Mouse (Mus musculus) neural tube, embryonic 11.5 days (tissue): ENCODE measurements around the gene Cdh4. TPM values are rescaled to one million over a fixed set of nuclear protein-coding genes. Genes with fewer than 3 reads are reported as not detected.

Source experiments
- ATAC-seq: fragments of 200-750 bp; cut with Nextera tagmentation; 2 replicates; pipeline ENCODE4 v1.8.0; 2017; ENCODE audit warnings: moderate number of reproducible peaks, mild to moderate bottlenecking, moderate TSS enrichment, moderate library complexity; ENCODE audit not compliant: insufficient read depth, low FRiP score, low TSS enrichment
- DNase-seq: peaks from one replicate; pipeline ENCODE4 v3.0.0-alpha.2; 2015; ENCODE audit warnings: low spot score
- H3K27ac ChIP-seq: fragments of 300-500 bp; sonication (generic); 2 replicates; pipeline ENCODE4 v1.5.1; 2014; ENCODE audit warnings: low read depth, mild to moderate bottlenecking, low read length
- H3K27me3 ChIP-seq: fragments of 300-500 bp; sonication (generic); 2 replicates; pipeline ENCODE4 v1.6.1; 2014; ENCODE audit warnings: mild to moderate bottlenecking, low read length, mixed read lengths; ENCODE audit not compliant: control insufficient read depth, insufficient read depth
- H3K36me3 ChIP-seq: fragments of 300-500 bp; sonication (generic); 2 replicates; pipeline ENCODE4 v1.6.1; 2014; ENCODE audit warnings: mild to moderate bottlenecking, low read length, moderate library complexity, mixed read lengths; ENCODE audit not compliant: control insufficient read depth, insufficient read depth
- H3K4me1 ChIP-seq: fragments of 300-500 bp; sonication (generic); 2 replicates; pipeline ENCODE4 v1.6.1; 2014; ENCODE audit warnings: low read length, mixed read lengths; ENCODE audit not compliant: control insufficient read depth, insufficient read depth
- H3K4me2 ChIP-seq: fragments of 300-500 bp; sonication (generic); 2 replicates; pipeline ENCODE4 v1.6.1; 2014; ENCODE audit warnings: low read depth, mild to moderate bottlenecking, moderate library complexity
- H3K4me3 ChIP-seq: fragments of 300-500 bp; sonication (generic); 2 replicates; pipeline ENCODE4 v1.5.1; 2014; ENCODE audit warnings: low read depth, low read length
- H3K9ac ChIP-seq: fragments of 300-500 bp; sonication (generic); 2 replicates; pipeline ENCODE4 v1.6.1; 2014; ENCODE audit warnings: mild to moderate bottlenecking, low read length
- H3K9me3 ChIP-seq: fragments of 300-500 bp; sonication (generic); 2 replicates; pipeline ENCODE4 v1.6.1; 2016; ENCODE audit warnings: low read length; ENCODE audit not compliant: control insufficient read depth
- WGBS: fragments of 180-500 bp; shearing (Covaris S2); extraction: QIAGEN DNeasy Blood & Tissue Kit; methylation state at CpG from one replicate; pipeline ENCODE4 v1.1.7; 2014; 5-methylcytosine and 5-hydroxymethylcytosine counted together
- polyA plus RNA-seq: library from polyadenylated mRNA; unstranded; fragments of >200 nt; fragmentation: Nextera tagmentation; extraction: Ambion mirVana; gene quantifications from 2 replicates; pipeline ENCODE4 v1.2.1, GENCODE M21; 2014

Gene Cdh4
- polyA plus RNA-seq, 1 experiment from 2014 or later, result 9.4 TPM

DNA sequence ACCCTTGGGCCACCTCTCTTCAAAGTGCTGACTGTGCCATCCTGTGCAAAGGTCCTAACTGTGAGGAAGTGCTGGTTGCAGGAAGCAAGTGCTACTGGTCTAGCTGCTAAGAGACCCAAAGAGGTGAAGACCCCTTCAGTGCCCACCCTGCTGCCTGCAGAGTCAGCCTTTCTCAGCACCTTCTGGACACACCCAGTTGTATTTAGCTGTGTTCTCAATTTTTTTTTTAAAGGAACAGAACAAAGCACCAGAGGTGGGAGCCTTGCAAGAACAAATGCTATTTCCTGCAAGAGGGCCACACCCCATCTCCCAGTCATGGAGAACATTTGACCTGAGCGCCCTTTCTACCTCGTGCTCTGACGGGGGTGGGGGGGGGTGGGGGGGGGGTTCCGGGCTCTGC, 138.2 kb downstream of the Cdh4 start:
- H3K9ac ChIP-seq, result no peak overlapping the region
- ATAC-seq, result no peak

DNA sequence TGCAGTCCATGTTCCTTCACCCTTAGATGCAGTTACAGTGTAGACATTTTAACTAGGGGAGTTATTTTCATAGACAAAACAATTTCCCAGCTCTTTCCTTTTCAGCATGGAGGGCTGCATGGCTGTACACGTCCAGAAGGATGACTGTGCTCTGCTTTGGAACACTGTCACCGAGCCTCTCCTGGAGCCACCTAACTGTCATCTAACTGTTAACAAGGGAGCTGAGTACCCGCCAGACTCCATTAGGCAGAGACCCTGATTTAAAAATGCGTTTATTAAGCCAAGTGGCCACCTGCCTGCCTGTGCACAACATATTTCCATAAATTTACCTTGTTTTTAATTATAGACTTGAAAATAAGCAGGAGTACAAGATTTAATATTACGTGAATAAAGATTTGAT, 138.8 kb downstream of the Cdh4 start:
- H3K4me3 ChIP-seq, result no peak overlapping the region
- WGBS, result 80% methylated on average over 5 of the region's 5 CpGs
- no peak for DNase-seq

More for the DNA sequence above, 138.2 kb downstream of the Cdh4 start:
- 70% methylated on average over 4 of the region's 4 CpGs for WGBS
- no peak overlapping the region for H3K4me2 ChIP-seq
- H3K4me3 ChIP-seq, result no peak overlapping the region
- H3K27me3 ChIP-seq, result no peaks in the 10 kb centered on the region
- H3K36me3 ChIP-seq, result no peaks in the 10 kb centered on the region
- DNase-seq, result no peak
- no peaks in the 10 kb centered on the region for H3K9me3 ChIP-seq
- H3K27ac ChIP-seq, result no peak overlapping the region
- no peaks in the 10 kb centered on the region for H3K4me1 ChIP-seq

DNA sequence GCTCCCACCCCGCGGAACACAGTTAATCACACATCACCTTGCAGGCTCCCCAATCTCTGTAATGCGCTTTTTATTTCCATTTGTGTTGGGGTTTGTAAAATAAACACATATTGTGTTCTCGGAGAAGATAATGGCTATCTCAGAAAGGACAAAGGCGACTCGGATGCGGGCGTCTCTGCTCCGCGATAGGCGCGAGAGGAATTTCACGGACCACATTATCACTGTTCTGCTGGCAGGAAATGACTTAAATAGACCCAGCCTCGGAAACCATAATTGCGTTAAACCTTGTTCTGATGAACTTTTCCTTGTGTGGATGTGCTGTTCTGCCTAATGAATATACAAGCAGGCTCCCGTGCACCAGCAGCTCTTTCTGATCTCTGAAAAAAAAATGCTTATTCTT, 140.7 kb downstream of the Cdh4 start:
- Histone ChIP-seq H3K36me3 (no peaks in the 10 kb centered on the region), H3K27ac (no peak overlapping the region), H3K4me1 (no peaks in the 10 kb centered on the region), H3K4me3 (no peak overlapping the region), H3K9ac (no peak overlapping the region), H3K4me2 (no peak overlapping the region), H3K27me3 (no peaks in the 10 kb centered on the region), H3K9me3 (no peaks in the 10 kb centered on the region)
- 74% methylated on average over 16 of the region's 16 CpGs for WGBS
- no peak for ATAC-seq
- no peak for DNase-seq

More for the DNA sequence above, 138.8 kb downstream of the Cdh4 start:
- Histone ChIP-seq H3K9me3 (no peaks in the 10 kb centered on the region), H3K27me3 (no peaks in the 10 kb centered on the region), H3K9ac (no peak overlapping the region), H3K36me3 (no peaks in the 10 kb centered on the region), H3K27ac (no peak overlapping the region), H3K4me2 (no peak overlapping the region), H3K4me1 (no peaks in the 10 kb centered on the region)
- ATAC-seq, result no peak

DNA sequence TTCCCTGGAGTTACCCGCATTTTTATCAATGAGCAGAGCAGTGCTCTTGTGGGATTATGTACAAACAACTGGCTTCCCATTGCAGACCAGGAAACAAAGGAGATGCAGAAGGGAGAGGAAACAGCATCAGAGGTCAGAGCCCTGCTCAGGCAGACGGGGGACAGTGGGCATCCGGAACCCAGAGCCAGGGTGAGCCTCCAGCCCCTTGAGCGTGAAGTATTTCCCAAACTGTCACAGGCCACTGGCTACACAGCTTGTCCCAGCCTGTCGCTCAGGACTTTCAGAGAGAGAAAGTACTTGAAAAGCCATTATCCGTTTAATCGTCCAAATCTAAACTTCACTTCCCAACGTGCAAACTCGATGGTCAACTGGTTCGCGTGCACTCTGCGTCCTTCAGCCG, 142.4 kb downstream of the Cdh4 start:
- H3K4me2 ChIP-seq, result no peak overlapping the region
- no peaks in the 10 kb centered on the region for H3K36me3 ChIP-seq
- WGBS, result 75% methylated on average over 13 of the region's 13 CpGs
- no peaks in the 10 kb centered on the region for H3K4me1 ChIP-seq
- no peak overlapping the region for H3K27ac ChIP-seq
- no peaks in the 10 kb centered on the region for H3K27me3 ChIP-seq
- ATAC-seq, result no peak
- H3K4me3 ChIP-seq, result no peak overlapping the region
- H3K9ac ChIP-seq, result no peak overlapping the region
- no peak for DNase-seq
- H3K9me3 ChIP-seq, result no peaks in the 10 kb centered on the region

DNA sequence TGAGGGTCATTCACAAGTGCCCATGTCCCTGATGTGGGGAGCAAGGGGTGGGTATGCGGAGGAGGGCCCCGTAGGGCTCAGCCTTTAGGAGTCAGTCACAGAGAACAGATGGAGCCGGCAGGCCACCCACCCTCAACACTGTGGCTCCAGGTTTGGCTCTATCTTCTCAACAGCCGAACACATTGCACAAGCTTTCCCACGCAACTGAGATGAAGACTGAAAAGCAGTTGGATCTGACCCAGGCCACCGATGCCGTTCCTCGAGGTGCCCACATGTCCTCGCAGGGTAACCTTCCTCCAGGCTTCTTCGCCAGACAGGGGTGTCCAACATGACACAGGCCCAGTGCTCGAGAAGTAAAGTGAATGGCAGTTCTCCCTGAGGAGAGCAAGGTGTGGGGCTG, 144.2 kb downstream of the Cdh4 start:
- H3K9me3 ChIP-seq, result no peaks in the 10 kb centered on the region
- no peaks in the 10 kb centered on the region for H3K36me3 ChIP-seq
- no peaks in the 10 kb centered on the region for H3K4me1 ChIP-seq
- no peaks in the 10 kb centered on the region for H3K27me3 ChIP-seq
- ATAC-seq (no peak), DNase-seq (peak; percentile 6)
- 90% methylated on average over 11 of the region's 11 CpGs for WGBS
- no peak overlapping the region for H3K4me3 ChIP-seq
- no peak overlapping the region for H3K4me2 ChIP-seq
- no peak overlapping the region for H3K9ac ChIP-seq
- H3K27ac ChIP-seq, result no peak overlapping the region

DNA sequence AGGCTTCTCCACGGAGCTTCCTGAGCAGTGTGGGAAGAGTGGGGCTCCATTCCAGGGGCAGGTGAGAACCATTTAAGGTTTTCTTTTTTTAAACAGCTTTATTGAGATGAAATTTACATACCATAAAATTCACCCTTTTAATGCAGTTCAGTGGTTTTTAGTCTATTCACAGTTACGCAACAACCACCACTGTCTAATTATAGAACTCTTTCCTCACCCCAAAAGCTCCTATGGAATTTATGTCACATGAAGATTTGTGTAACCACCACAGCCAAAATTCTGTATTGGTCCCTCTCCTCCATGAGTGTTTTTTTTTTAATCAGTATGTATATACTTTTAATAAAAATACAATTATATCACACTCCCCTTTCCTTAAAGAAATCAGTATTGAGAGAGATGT, 144.8 kb downstream of the Cdh4 start:
- no peaks in the 10 kb centered on the region for H3K4me1 ChIP-seq

DNA sequence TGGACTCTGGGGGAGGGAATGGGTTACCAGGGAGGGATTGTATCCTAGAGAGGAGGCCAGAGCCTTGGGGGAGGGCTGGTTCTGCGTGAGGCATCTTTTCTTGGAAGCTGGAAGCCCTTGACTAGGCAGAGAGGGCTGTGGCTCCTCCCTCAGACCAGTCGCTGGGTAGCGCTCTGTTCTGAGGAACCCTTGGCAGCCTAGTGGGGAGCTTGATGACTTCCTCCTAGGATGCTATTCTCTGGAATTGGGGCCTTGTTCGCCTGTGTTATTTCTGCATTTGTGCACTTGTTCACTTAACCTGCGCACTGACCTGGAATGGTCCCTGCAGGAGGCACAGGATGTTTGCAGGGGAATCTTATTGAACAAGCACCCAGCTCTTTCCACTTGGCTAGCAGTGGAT, 149.4 kb downstream of the Cdh4 start:
- WGBS, result 52% methylated on average over 5 of the region's 5 CpGs
- no peak overlapping the region for H3K4me3 ChIP-seq
- ATAC-seq, result no peak

More for the DNA sequence above, 144.8 kb downstream of the Cdh4 start:
- Histone ChIP-seq H3K27me3 (no peaks in the 10 kb centered on the region), H3K27ac (no peak overlapping the region), H3K4me2 (no peak overlapping the region), H3K9me3 (no peaks in the 10 kb centered on the region), H3K4me3 (no peak overlapping the region), H3K9ac (no peak overlapping the region), H3K36me3 (no peaks in the 10 kb centered on the region)
- 89% methylated on average over 2 of the region's 2 CpGs for WGBS
- ATAC-seq (no peak), DNase-seq (no peak)

DNA sequence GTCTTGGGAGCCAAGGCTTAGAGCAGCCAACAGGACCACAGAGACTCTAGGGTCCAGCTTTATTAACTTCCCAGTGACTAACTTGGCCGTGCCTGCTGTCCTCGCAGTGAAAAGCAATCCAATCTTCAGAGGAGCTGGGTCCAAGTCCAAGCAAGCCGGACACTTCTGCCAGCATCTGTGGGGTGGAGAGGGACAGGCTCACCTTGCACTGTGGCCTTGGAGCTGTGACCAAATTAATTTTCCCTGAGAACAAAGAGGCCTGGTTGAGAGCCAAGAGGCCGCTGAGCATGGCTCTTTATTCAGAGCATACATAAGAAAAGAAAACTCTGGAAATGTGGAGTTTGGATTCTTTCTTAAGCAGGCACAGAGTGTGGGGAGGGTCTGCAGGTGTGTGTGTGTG, 152.8 kb downstream of the Cdh4 start:
- ATAC-seq, result no peak
- Histone ChIP-seq H3K4me3 (no peak overlapping the region), H3K9ac (no peak overlapping the region), H3K4me1 (no peaks in the 10 kb centered on the region), H3K9me3 (no peaks in the 10 kb centered on the region), H3K27ac (no peak overlapping the region), H3K27me3 (no peaks in the 10 kb centered on the region), H3K36me3 (no peaks in the 10 kb centered on the region), H3K4me2 (no peak overlapping the region)
- 93% methylated on average over 4 of the region's 4 CpGs for WGBS
- DNase-seq, result peak; percentile 4

More for the DNA sequence above, 149.4 kb downstream of the Cdh4 start:
- Histone ChIP-seq H3K9ac (no peak overlapping the region), H3K36me3 (no peaks in the 10 kb centered on the region), H3K27ac (no peak overlapping the region), H3K27me3 (no peaks in the 10 kb centered on the region), H3K4me2 (no peak overlapping the region), H3K4me1 (no peaks in the 10 kb centered on the region), H3K9me3 (no peaks in the 10 kb centered on the region)
- DNase-seq, result peak; percentile 6

DNA sequence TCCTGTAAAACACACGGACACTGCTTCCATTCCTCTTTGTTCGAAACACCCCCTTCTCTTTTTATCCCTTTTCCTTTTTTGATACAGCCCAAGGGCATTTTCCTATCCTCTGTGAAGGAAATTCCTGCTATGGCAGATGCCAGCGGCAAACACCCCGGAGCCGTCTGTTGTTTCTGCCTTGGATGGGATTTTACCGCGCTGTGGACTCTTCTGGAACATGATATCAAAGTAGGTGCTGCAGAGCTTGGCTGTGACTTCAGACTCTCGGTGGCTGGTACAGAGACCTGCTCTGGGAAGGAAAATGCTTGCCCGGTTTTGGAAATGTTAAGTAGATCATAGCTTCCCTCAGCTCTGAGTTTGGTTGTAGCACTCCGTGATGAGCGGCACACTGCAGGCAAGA, 156.7 kb downstream of the Cdh4 start:
- Histone ChIP-seq H3K36me3 (no peaks in the 10 kb centered on the region), H3K4me3 (no peak overlapping the region), H3K27ac (no peak overlapping the region), H3K9me3 (no peaks in the 10 kb centered on the region), H3K4me1 (no peaks in the 10 kb centered on the region), H3K27me3 (no peaks in the 10 kb centered on the region), H3K4me2 (no peak overlapping the region), H3K9ac (no peak overlapping the region)
- DNase-seq (peak; percentile 3), ATAC-seq (no peak)
- 88% methylated on average over 11 of the region's 11 CpGs for WGBS
